Mouse (Mus musculus) adrenal gland, postnatal 14 days (tissue): ENCODE measurements at regions not wholly inside any gene's neighbourhood (a gene's known extent, or its start where the extent isn't known, plus 50 kb on each side); places are given as distances from the start of the nearest gene placed in this dataset.

Source experiments
- DNase-seq: peaks from one replicate; pipeline ENCODE4 v3.0.0; 2021; ENCODE audit warnings: mixed read lengths

DNA sequence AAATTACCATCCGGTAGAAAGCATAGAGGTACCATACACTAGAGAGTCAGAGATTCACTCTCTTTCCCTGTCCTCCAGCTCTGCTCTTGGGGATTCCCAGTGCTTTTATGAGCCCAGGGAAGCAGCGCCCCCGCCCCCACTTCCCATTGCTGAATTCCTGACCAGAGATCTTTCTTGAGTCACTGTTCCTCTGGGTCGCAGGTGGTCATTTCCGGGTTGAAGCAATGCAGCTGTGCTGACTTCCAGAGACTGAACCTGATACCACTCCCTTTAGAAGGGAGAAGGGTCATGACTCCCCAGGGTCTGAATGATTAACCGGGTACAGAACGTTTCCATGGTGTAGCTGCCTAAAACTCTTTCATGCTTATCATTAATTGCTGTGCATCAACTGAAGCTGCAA, 128.9 kb downstream of the Cd83 start:
- DNase-seq, result peak; percentile 20

DNA sequence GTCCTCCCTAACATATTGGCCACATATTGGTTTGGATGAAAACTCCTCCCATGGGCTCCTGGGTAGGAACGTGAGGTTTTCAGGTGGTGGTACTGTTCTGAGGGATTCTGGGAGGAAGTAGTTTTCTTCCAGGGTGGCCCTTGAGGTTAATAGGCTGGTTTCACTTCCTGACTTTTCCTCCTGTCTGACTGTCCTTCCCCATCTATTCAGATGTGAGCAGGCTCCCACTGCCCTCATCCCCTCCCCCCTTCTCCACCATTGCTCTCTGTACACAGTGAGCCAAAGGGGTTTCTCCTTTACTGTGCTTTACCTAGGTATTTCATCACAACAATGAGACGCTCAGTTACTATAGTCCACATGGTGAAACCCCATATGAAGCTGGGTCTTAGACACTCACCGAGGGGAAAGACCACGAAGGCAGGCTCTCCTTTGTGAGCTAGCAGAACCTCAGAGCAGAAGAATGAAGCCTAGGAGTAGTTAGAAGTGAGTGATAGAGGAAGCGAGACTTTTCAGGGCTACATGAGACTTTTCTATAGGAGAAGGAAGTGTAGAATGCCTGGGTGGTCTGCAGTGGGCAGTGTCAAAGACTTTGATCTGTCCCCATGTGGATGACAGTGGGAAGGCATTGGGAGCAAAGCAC, 135.3 kb downstream of the Cd83 start:
- DNase-seq, result no peak

DNA sequence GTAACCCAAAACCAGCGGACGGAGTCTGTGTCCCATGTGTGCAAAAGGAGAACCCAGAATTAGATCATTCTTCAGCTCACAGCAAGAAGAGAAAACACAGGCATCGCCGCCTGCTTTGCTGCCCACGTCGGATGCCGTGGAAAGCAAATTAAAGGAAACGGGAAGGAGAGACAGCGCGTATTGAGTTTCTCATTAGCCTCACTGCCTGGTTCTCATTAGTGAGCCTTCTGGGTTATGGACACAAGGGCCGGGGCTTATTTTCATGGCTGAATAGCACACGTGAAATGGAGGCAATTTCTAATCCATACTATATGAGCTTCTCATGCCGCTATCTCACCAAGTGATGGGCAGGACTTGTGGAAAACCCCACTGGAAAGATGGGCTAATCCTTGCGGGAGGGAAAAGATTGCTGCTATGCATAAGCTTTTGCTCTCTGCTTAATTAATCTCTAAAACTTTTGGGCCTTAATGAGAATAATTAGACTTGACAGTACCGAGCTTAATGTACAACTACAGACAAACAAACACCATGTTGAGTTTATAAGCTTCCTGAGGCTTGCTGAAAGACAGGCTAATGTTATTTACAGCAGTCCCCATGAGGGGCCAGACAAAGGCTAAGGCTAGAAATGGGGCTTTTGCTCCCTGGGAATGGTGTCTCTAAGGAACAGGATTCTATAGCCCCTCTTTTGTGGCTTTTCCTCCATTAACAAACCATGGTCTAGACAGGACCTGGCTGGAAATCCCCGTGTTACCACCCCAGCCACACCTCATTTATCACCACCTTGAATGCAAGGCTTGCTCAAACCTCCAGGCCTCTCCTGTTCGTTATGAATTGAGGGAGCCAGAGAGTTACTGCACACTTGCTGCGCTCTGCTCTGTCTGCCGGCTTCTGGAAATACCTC, 145.8 kb downstream of the Cd83 start:
- no peak for DNase-seq

DNA sequence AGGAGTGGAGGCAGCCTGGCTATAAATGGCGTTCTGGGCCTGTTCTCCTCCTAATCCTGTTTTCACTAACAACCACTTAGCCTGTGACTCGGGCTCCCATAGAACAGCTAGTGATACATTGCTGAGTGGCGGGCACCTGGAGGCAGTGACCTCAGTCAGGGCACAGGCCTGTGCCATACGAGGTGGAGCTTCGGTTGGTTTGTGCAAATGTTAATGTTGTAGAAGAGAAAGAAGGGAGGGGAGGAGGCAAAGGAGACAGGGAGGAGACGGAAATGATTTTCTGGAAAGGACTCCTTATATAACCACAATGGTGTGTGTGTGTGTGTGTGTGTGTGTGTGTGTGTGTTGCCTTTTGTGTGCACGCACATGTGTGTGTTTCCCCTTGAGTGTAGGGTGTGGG, 148.4 kb downstream of the Cd83 start:
- no peak for DNase-seq

DNA sequence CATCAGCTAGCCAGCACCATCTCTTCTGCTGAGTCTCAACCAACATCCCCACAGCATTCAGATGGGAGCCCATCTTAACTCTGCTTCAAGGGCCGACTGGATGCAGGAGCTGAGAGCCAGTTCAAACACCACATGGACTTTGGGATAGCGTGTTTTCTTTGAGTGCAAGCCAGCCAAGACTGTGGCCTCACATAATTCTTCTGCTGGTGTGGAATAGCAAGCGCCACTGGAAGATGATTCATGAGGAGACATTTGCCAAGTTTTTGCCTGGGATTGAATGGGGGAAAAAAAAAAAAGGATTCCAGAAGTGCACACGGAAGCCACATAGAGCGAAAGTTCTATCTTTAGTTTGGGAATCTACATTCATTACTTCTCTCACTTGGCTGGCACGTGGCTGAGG, 150.7 kb downstream of the Cd83 start:
- peak; percentile 72 for DNase-seq

DNA sequence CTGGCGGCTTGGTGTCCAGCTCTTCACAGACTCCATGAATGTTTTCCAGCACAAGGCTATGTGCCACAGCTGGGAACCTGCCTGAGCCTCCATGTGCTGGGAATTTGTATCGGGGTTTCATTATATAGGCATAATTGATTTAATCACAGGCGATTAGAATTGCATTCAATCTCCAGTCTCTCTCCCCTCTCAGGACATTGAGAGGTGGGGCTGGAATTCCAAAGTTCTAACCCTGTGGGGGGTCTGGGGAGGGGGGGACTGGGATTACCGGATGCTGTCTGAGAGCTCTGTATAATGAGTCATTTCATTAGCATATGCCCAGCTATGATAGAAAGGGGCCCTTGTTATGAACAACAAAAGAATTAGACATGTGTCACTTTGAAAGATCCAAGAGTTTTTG, 151.9 kb downstream of the Cd83 start:
- DNase-seq, result no peak

DNA sequence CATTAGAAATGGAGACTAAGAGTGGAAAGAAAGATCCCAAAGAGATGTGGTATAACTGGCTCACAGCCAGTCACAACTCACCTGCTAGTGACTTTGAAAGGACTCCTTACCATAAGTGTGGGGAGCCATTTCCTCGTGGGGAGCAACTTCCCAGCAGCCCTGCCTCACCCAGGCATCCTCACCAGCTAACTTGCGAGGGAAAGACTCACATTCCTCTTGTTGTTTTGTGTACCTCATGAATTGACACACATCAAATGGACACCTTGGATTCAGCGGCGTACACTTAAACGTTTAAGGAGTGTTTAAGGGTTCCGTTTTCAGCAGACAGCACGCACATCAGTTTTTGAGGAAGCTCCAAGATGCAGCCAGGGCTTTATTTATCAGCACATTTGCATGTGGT, 154.0 kb downstream of the Cd83 start:
- no peak for DNase-seq

DNA sequence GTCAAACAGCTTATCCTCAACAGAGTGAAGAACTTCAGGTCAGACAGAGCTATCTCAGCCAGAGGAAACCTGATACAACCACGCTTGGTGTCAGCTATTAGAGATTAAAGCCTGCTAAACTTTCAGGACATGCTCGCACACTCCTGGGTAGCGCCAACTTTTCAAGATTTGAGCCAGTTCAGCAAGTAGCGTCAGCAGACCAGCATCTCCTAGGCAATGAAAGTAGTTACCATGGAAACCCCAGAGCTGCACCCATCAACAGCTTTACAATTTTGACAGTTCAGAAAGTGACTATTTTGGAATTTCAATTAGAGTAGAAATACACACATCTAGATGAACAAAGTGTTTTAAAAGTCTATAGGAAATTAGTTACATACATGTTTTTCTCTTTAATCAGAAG, 154.8 kb downstream of the Cd83 start:
- DNase-seq, result no peak

DNA sequence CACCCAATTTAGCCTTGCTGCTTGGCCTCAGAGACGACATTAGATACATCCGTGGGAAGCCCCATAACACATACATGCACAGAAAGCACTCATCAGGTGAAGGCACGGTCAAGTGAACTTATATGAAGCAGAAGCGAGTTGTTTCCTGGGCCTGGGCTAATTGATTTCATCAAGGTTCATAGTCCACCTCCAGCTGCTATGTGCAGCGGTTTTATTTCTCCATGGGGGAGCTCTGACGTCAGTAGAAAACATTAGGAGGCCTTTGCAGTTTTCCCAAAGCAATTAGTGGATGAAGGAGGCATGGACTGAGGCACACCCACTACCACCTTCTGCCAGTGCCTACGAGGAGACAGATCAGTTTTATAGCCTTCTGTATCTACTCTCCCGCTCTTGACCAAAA, 157.2 kb downstream of the Cd83 start:
- no peak for DNase-seq

DNA sequence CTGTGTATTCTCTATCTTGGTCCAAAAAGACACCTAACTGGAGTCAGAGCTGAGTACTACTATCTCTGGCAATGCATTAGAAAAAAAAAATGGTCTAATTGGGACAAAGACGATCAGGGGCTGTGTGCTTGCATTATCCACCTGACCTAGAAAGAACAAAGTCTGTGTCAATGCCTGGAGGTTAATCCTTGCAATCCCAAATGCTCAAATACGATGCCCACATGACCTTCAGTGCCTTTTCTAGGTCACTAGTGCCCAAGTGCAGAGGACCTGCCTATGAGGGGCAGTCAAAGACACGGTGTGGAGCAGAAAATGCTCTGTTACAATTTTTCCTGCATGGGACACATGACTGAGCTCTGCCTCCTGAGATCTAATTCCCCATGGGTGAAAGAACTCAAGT, 164.0 kb downstream of the Cd83 start:
- no peak for DNase-seq

DNA sequence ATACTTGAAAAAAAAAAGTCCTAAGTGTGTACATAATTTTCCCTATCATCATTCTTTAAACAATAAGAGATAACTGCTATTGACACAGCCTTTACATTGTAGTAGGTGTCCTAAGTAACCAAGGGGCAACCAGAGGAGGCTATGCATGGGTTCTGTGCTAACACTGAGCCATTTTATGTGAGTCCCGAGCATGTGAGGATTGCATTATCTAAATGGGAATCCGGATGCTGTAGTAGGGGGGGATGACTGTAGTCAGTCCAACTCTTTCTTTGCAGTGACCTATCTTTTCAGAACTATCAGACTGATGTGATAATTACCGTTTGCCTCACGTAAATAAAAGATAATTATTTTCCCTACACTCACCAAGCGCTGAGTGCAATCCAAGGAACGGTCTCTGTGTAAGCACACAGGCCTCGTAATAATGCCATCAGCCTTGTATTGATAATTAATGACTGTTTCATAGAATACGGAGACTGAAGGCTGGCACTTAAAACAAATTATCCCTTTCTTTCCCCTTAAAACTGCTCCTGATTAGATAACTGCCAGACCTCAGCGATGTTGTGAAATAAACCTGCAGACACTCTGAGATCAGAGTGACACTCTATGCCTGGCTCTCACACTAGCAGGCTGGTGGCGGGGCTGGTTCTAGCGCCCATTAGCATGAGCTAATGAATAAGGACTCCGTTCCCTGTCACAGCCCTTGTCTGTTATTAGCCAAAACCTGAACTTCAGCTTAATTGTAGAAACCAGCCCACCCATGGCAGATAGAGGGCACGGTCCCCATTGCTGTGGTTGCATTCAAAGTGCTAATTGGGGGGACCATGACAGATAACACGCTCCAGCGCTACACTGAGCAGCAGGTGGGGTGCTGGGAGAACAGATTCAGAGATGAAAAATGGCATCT, 165.4 kb downstream of the Cd83 start:
- DNase-seq, result no peak

DNA sequence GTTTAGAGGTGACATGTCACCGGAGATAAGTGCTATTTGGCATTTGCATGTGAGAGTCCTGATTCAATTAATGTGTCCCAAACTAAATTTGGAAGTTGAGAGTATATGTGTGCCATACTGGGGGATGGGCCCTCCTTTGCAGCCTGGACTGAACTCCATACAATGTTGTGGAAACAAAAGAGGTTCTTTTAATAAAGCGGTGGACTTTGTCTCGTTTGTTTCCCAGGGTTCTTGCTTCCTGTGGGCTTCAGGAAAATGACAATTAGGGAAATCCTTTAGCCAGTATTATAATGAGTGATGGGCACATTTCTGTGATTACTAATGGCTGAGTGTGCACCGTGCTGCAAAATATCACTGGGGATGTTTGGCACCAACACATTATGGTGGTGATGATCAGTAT, 167.9 kb downstream of the Cd83 start:
- no peak for DNase-seq

DNA sequence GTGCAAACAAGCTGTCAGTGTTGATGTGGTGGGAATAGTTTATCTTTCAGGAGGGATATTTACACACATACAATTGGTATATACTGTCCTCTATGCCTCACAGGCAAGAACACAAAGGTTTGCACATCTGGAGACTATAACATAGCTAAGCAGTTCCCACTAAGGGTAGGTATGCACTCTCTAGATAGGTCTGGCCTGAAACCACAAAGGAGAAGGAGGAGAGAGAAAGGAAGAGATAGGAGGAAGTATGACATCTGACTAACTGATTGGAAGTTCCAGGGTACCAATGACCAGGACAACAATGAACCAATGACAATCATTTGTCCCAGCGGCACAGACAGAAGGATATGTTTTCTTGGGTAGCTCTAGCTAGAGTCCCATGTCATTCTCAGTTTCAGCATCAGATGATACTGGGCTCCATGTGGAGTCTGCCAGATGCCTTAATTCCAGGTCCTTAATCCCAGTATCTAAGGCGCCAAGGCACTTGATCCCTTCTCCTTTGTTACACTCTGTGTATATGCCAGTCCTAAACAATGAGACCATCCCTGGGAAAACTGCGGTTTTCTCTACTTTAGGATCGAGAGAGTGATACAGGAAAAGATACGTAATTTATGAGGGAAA, 168.5 kb downstream of the Cd83 start:
- no peak for DNase-seq

DNA sequence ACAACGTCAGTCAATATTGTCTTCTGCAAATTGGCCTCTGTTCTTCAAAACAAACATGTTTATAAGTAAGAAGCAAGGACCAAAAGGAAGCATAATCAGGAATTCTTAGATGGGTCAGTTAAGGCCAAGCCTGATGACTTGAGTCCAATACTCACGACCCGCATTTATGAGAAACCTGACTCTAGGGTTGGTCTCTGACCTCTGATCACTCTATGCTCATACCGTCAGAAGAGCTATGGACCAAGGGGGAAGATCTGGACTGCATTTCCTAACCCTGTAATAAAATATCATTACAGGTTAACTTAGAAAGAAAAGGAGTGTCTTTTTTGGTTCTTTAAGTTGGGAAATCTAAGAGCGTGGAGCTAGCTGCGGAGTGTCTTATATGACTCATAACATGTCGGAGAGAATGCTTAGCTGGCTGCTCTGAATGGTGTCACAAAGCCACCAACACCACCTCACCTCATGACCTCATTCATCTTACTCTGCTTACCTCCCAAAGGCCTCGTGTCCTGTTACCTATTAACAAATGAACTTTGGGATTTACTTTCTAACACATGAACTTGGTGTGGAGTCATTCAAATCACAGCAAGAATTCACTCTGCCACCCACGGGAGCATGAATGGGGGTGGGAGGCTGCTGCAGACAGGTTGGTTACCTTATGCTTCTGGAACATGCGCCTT, 170.3 kb downstream of the Cd83 start:
- no peak for DNase-seq

GRCm38 (mm10) chr13:43957046-43957445, 172.5 kb downstream of the Cd83 start:
- no peak for DNase-seq

DNA sequence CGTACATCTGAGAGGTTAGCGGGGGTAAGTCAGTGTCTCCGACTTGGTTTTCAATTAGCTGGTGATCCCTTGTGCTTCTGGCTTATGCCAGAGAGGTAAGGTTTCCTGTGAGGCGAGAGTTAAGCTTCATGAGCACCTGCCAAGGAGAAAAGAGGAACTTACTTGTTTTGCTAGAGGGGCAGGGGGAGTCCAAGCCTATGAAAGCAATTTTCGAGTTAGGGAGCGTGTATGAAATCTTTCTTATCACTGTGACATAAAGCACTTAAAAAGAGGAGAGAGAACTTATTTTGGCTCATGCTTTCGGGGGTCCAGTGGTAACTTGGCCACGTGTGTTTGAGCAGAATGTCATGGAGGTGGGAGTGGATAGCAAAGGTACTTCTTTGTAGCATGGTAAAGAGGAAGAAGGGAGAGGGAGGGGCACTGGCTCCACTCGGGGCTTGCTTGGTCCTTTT, 174.6 kb downstream of the Cd83 start:
- DNase-seq, result no peak

DNA sequence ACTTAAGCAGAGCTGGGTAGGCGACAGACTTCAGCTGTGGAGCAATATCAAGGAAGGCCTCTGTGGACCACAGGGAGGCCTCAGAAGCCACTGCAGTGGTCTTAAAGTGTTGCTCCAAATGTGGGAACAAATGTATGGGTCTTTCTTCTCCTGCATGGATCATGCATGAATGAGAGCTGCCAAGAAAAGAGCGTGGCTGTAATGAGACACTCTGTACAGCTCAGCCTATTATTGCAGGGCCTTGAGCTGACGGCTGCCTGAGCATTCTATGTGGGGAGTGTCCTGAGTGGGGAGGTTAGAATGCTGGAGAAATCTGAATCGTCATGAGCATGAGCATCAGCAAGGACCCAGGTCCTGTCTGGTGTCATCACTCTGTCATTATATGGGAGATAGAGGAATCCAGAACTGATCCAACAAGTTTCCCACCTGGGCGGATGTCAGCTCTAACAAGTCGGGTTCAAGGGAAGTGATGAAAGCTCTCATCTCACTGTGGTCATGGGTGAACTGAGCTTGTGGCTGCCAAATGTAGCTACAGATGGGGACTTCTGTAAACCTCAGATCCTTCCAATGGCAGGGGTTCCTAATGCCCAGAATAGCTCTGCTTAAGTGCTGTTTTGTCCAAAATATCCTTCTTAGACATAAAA, 176.6 kb downstream of the Cd83 start:
- DNase-seq, result no peak

GRCm38 (mm10) chr13:43961987-43962386, 177.4 kb downstream of the Cd83 start:
- DNase-seq, result no peak

DNA sequence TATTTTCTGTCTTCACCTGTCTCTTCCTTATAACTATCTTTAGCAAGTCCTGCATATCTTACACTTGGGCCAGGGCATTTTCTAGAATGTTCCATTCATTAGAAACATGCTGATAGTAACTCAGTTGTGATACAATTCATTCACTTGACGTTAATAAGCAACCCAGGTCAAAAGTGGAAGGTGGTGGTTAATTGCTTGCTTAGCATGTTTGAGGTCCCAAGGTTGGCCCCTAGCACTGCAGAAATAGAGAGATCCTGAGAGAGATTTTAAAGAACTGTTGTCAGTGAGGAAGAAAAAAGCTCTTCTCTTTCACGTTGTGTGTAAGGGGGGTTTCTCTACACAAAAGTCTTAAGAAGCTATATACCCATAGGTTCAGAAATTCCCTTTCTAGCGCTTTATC, 178.7 kb downstream of the Cd83 start:
- DNase-seq, result no peak

DNA sequence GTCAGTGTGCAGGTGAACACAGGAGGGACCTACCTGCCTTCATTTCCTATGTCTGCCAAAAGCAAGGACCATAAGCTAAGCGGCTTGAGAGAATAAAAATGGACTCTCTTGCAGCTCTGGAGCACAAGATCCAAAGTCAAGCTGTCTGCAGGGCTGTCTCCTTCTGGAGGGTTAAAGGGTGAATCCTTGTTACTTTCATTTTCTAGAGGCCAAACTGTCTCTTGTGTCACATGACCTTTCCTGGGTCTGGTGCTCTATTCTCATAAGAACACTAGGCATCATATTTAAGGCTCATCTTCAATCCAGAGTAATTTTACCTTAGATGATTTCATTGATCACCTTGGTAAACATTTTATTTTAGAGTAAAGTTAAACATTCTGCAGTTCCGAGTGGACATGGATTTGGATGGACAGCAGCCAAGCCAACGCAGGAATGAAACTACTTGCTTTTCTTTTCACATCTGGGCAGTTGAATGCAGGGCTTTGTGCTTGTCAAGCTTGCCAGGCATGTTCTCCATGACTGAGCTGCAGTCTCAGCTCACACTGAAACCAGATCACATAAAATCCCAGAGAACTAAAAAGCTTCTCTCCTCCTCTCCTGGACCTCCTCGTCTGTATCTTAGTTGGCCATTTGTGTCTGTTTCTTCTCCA, 180.8 kb downstream of the Cd83 start:
- DNase-seq, result no peak

DNA sequence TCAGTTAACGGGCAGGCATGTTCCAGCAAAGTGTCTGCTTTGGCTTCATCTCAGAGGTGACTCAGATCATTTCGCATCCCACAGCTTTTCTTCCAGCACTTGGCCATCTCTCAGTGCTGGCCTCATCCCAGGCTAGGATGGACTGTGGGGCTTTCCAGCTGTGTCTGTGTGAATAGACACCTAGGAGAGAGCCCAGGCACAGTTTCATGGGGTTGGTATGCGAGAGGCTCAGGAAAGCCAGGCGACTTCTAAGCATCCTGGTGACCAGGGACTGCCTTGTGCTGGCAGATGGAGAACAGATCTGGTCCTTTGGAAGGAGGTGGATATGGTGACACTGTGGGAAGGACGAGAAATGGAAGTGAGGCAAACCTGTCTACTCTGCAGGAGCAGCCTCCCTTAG, 182.9 kb downstream of the Cd83 start:
- DNase-seq, result no peak
